Mouse (Mus musculus) retina, adult 2 months (tissue): Measurements from ENCODE around the gene Tmem35b.
"Not testable (repeated sequence)": the region's sequence is repeated elsewhere in the genome, so short reads cannot be mapped to it uniquely, and the experiment has no call there.

Source experiments
- DNase-seq: peaks from one replicate; pipeline ENCODE4 v3.0.0-alpha.2; 2012; ENCODE audit warnings: low read depth, low spot score

The Tmem35b gene

GRCm38 (mm10) chr4:127123391-127123790 is at the start of gene Tmem35b:
Gene Tmem35b, plus strand, starts transcription at chr4:127123691.
- no peak for DNase-seq

- DNase-seq: no peak
Observed at GRCm38 (mm10) chr4:127074915-127075314, 48.6 kb upstream of the Tmem35b start.

- peak; percentile 93 for DNase-seq
Observed at GRCm38 (mm10) chr4:127076875-127077548, 46.5 kb upstream of the Tmem35b start, which contains the start of gene Zmym6. Gene Zmym6, plus strand, starts transcription at chr4:127077383.

- no peak for DNase-seq
Observed at GRCm38 (mm10) chr4:127080806-127081205, 42.7 kb upstream of the Tmem35b start.

- no peak for DNase-seq
Observed at GRCm38 (mm10) chr4:127083131-127083530, 40.4 kb upstream of the Tmem35b start.

GRCm38 (mm10) chr4:127085761-127086160 is 37.7 kb upstream of the Tmem35b start:
- no peak for DNase-seq

GRCm38 (mm10) chr4:127091188-127091587 is 32.3 kb upstream of the Tmem35b start:
- DNase-seq: no peak

- DNase-seq: no peak
Observed at GRCm38 (mm10) chr4:127095090-127095489, 28.4 kb upstream of the Tmem35b start.

GRCm38 (mm10) chr4:127099552-127099951 is 23.9 kb upstream of the Tmem35b start:
- DNase-seq: not testable (repeated sequence)

- no peak for DNase-seq
Observed at GRCm38 (mm10) chr4:127107566-127107965, 15.9 kb upstream of the Tmem35b start.

- DNase-seq: no peak
Observed at GRCm38 (mm10) chr4:127110570-127110969, 12.9 kb upstream of the Tmem35b start.

GRCm38 (mm10) chr4:127124331-127124730 is 840 bp downstream of the Tmem35b start:
- DNase-seq: no peak

- peak; percentile 45 for DNase-seq
Observed at GRCm38 (mm10) chr4:127125834-127126463, 2.5 kb downstream of the Tmem35b start.

GRCm38 (mm10) chr4:127134687-127135086 is 11.2 kb downstream of the Tmem35b start:
- DNase-seq: no peak

GRCm38 (mm10) chr4:127137591-127137990 is 14.1 kb downstream of the Tmem35b start:
- no peak for DNase-seq

- DNase-seq: no peak
Observed at GRCm38 (mm10) chr4:127138486-127138885, 15.0 kb downstream of the Tmem35b start.

- no peak for DNase-seq
Observed at GRCm38 (mm10) chr4:127150031-127150430, 26.5 kb downstream of the Tmem35b start.

GRCm38 (mm10) chr4:127153345-127153744 is 29.9 kb downstream of the Tmem35b start:
- no peak for DNase-seq

GRCm38 (mm10) chr4:127155757-127156156 is 32.3 kb downstream of the Tmem35b start:
- DNase-seq: no peak

GRCm38 (mm10) chr4:127157746-127158145 is 34.3 kb downstream of the Tmem35b start:
- DNase-seq: no peak

- DNase-seq: no peak
Observed at GRCm38 (mm10) chr4:127163926-127164325, 40.4 kb downstream of the Tmem35b start.

- DNase-seq: no peak
Observed at GRCm38 (mm10) chr4:127167096-127167495, 43.6 kb downstream of the Tmem35b start.

- DNase-seq: no peak
Observed at GRCm38 (mm10) chr4:127167731-127168130, 44.2 kb downstream of the Tmem35b start.
